Mouse (Mus musculus): Measurements from ENCODE around the gene Timp2. TPM values are rescaled to one million over a fixed set of nuclear protein-coding genes. Genes with fewer than 3 reads are reported as not detected.
A peak's percentile ranks its signal among the peaks of the same experiment; 100 is the strongest.

The Timp2 gene
- polyA plus RNA-seq, 1 experiment from 2014 or later: 36.0 TPM

GRCm38 (mm10) chr11:118348419-118348818, 7.1 kb downstream of the Timp2 start:
- H3K27ac ChIP-seq: no peak overlapping the region
- H3K4me3 ChIP-seq: no peak overlapping the region
- no peak overlapping the region for H3K4me2 ChIP-seq
- no peaks in the 10 kb centered on the region for H3K27me3 ChIP-seq
- peaks cover 49% of the 10 kb centered on the region for H3K4me1 ChIP-seq
- no peak overlapping the region for H3K9ac ChIP-seq
- WGBS: 77% methylated on average over 3 of the region's 3 CpGs
- no peaks in the 10 kb centered on the region for H3K9me3 ChIP-seq (replicated peaks)
- no peaks in the 10 kb centered on the region for H3K36me3 ChIP-seq (ENCODE audit: poor library complexity, severe bottlenecking)
- ATAC-seq: no peak

GRCm38 (mm10) chr11:118347911-118348310, 7.6 kb downstream of the Timp2 start:
- no peaks in the 10 kb centered on the region for H3K9me3 ChIP-seq (replicated peaks)
- H3K27me3 ChIP-seq: no peaks in the 10 kb centered on the region
- peaks cover 49% of the 10 kb centered on the region for H3K4me1 ChIP-seq
- no peak overlapping the region for H3K27ac ChIP-seq
- no peak for ATAC-seq
- no peak overlapping the region for H3K9ac ChIP-seq
- 90% methylated on average over 12 of the region's 12 CpGs for WGBS
- H3K4me2 ChIP-seq: no peak overlapping the region
- no peak overlapping the region for H3K4me3 ChIP-seq
- H3K36me3 ChIP-seq (ENCODE audit: poor library complexity, severe bottlenecking): no peaks in the 10 kb centered on the region

- H3K9ac ChIP-seq: no peak overlapping the region
- H3K9me3 ChIP-seq (replicated peaks): no peaks in the 10 kb centered on the region
- no peak overlapping the region for H3K4me2 ChIP-seq
- H3K27me3 ChIP-seq: no peaks in the 10 kb centered on the region
- peaks cover 49% of the 10 kb centered on the region for H3K4me1 ChIP-seq
- no peaks in the 10 kb centered on the region for H3K36me3 ChIP-seq (ENCODE audit: poor library complexity, severe bottlenecking)
- ATAC-seq: no peak
- H3K4me3 ChIP-seq: no peak overlapping the region
- H3K27ac ChIP-seq: no peak overlapping the region
- WGBS: 93% methylated on average over 2 of the region's 2 CpGs
These were observed 8.1 kb downstream of the Timp2 start for GRCm38 (mm10) chr11:118347391-118347790.

- 78% methylated on average over 8 of the region's 8 CpGs for WGBS
- Histone ChIP-seq H3K9me3 (replicated peaks) (no peaks in the 10 kb centered on the region), H3K36me3 (ENCODE audit: poor library complexity, severe bottlenecking) (no peaks in the 10 kb centered on the region), H3K4me2 (no peak overlapping the region), H3K4me3 (no peak overlapping the region), H3K27me3 (no peaks in the 10 kb centered on the region), H3K27ac (no peak overlapping the region), H3K4me1 (peaks cover 56% of the 10 kb centered on the region), H3K9ac (no peak overlapping the region)
- no peak for ATAC-seq
These were observed 9.0 kb downstream of the Timp2 start for GRCm38 (mm10) chr11:118346395-118347096.

GRCm38 (mm10) chr11:118345693-118346092, 9.8 kb downstream of the Timp2 start:
- Histone ChIP-seq H3K4me3 (no peak overlapping the region), H3K4me1 (peaks cover 60% of the 10 kb centered on the region), H3K9ac (no peak overlapping the region), H3K4me2 (no peak overlapping the region), H3K27me3 (no peaks in the 10 kb centered on the region), H3K36me3 (ENCODE audit: poor library complexity, severe bottlenecking) (no peaks in the 10 kb centered on the region), H3K27ac (peak overlapping the region; percentile 32; the same call in 1 of the 2 replicates), H3K9me3 (replicated peaks) (no peaks in the 10 kb centered on the region)
- WGBS: 52% methylated on average over 4 of the region's 4 CpGs
- 0 out of 2 replicates have a peak, but pooled peaks have one; percentile 33 for ATAC-seq

GRCm38 (mm10) chr11:118343629-118344028, 11.9 kb downstream of the Timp2 start:
- WGBS: 86% methylated on average over 2 of the region's 2 CpGs
- H3K4me1 ChIP-seq: peaks cover 56% of the 10 kb centered on the region

GRCm38 (mm10) chr11:118342400-118342981, 13.0 kb downstream of the Timp2 start, which contains the start of gene Cep295nl:
Cep295nl (minus strand) TSS chr11:118342500.
- 40% methylated on average over 7 of the region's 7 CpGs for WGBS

More at GRCm38 (mm10) chr11:118343629-118344028, 11.9 kb downstream of the Timp2 start:
- no peak overlapping the region for H3K4me2 ChIP-seq
- peak overlapping the region; percentile 10; the same call in 1 of the 2 replicates for H3K27ac ChIP-seq
- no peaks in the 10 kb centered on the region for H3K27me3 ChIP-seq
- no peak for ATAC-seq
- no peak overlapping the region for H3K9ac ChIP-seq
- no peaks in the 10 kb centered on the region for H3K36me3 ChIP-seq (ENCODE audit: poor library complexity, severe bottlenecking)
- no peak overlapping the region for H3K4me3 ChIP-seq
- no peaks in the 10 kb centered on the region for H3K9me3 ChIP-seq (replicated peaks)

GRCm38 (mm10) chr11:118337491-118338168, 17.9 kb downstream of the Timp2 start:
- H3K9ac ChIP-seq: no peak overlapping the region
- ATAC-seq: no peak
- no peaks in the 10 kb centered on the region for H3K27me3 ChIP-seq
- no peak overlapping the region for H3K4me3 ChIP-seq
- H3K27ac ChIP-seq: no peak overlapping the region
- no peak overlapping the region for H3K4me2 ChIP-seq
- peaks cover 18% of the 10 kb centered on the region for H3K4me1 ChIP-seq
- H3K9me3 ChIP-seq (replicated peaks): no peaks in the 10 kb centered on the region
- WGBS: 85% methylated on average over 8 of the region's 8 CpGs
- H3K36me3 ChIP-seq (ENCODE audit: poor library complexity, severe bottlenecking): peaks cover 11% of the 10 kb centered on the region

More at GRCm38 (mm10) chr11:118342400-118342981, 13.0 kb downstream of the Timp2 start, which contains the start of gene Cep295nl:
- no peaks in the 10 kb centered on the region for H3K9me3 ChIP-seq (replicated peaks)
- H3K9ac ChIP-seq: no peak within 1 kb of the TSS
- H3K4me3 ChIP-seq: no peak within 1 kb of the TSS
- no peaks in the 10 kb centered on the region for H3K27me3 ChIP-seq
- H3K36me3 ChIP-seq (ENCODE audit: poor library complexity, severe bottlenecking): no peaks in the 10 kb centered on the region
- peaks cover 58% of the 10 kb centered on the region for H3K4me1 ChIP-seq
- peak within 1 kb of the TSS; percentile 58 for H3K27ac ChIP-seq
- peak within 1 kb of the TSS; percentile 36 for H3K4me2 ChIP-seq
- no peak for ATAC-seq

GRCm38 (mm10) chr11:118333431-118333830, 22.1 kb downstream of the Timp2 start:
- Histone ChIP-seq H3K4me1 (peaks cover 4% of the 10 kb centered on the region; the same call in 1 of the 2 replicates), H3K4me3 (no peak overlapping the region), H3K27ac (no peak overlapping the region), H3K27me3 (no peaks in the 10 kb centered on the region), H3K4me2 (no peak overlapping the region), H3K9me3 (replicated peaks) (0 out of 2 replicates have a peak, but pooled peaks cover 6% of the 10 kb centered on the region), H3K36me3 (ENCODE audit: poor library complexity, severe bottlenecking) (peaks cover 31% of the 10 kb centered on the region), H3K9ac (no peak overlapping the region)
- ATAC-seq: no peak
- WGBS: 91% methylated on average over 17 of the region's 17 CpGs

GRCm38 (mm10) chr11:118332376-118332775, 23.2 kb downstream of the Timp2 start:
- Histone ChIP-seq H3K27me3 (no peaks in the 10 kb centered on the region), H3K36me3 (ENCODE audit: poor library complexity, severe bottlenecking) (peaks cover 31% of the 10 kb centered on the region), H3K4me2 (no peak overlapping the region), H3K4me1 (peaks cover 15% of the 10 kb centered on the region), H3K27ac (no peak overlapping the region), H3K4me3 (no peak overlapping the region), H3K9me3 (replicated peaks) (0 out of 2 replicates have a peak, but pooled peaks cover 6% of the 10 kb centered on the region), H3K9ac (no peak overlapping the region)
- no peak for ATAC-seq
- 94% methylated on average over 11 of the region's 11 CpGs for WGBS

- Histone ChIP-seq H3K27me3 (no peaks in the 10 kb centered on the region), H3K4me1 (peaks cover 21% of the 10 kb centered on the region)
- 93% methylated on average over 16 of the region's 16 CpGs for WGBS
These were observed 24.8 kb downstream of the Timp2 start for GRCm38 (mm10) chr11:118330777-118331176.

GRCm38 (mm10) chr11:118330361-118330760, 25.2 kb downstream of the Timp2 start:
- WGBS: 95% methylated on average over 14 of the region's 14 CpGs
- Histone ChIP-seq H3K36me3 (ENCODE audit: poor library complexity, severe bottlenecking) (peaks cover 31% of the 10 kb centered on the region), H3K4me1 (peaks cover 21% of the 10 kb centered on the region), H3K9ac (no peak overlapping the region), H3K27ac (no peak overlapping the region), H3K4me3 (no peak overlapping the region), H3K27me3 (no peaks in the 10 kb centered on the region), H3K4me2 (no peak overlapping the region), H3K9me3 (replicated peaks) (0 out of 2 replicates have a peak, but pooled peaks cover 6% of the 10 kb centered on the region)
- ATAC-seq: no peak

More at GRCm38 (mm10) chr11:118330777-118331176, 24.8 kb downstream of the Timp2 start:
- Histone ChIP-seq H3K9ac (no peak overlapping the region), H3K4me3 (no peak overlapping the region), H3K36me3 (ENCODE audit: poor library complexity, severe bottlenecking) (peaks cover 31% of the 10 kb centered on the region), H3K9me3 (replicated peaks) (0 out of 2 replicates have a peak, but pooled peaks cover 6% of the 10 kb centered on the region), H3K27ac (no peak overlapping the region), H3K4me2 (no peak overlapping the region)
- ATAC-seq: no peak
